Mouse (Mus musculus) heart, adult 2 months (tissue): Measurements from ENCODE around the gene Polr3b.

Experiments
- CTCF ChIP-seq: fragments of 200-600 bp; IDR thresholded peaks from 2 replicates; pipeline ENCODE4 v1.8.1; 2022; ENCODE audit warnings: antibody characterized with exemption, mild to moderate bottlenecking, moderate library complexity
- EP300 ChIP-seq: fragments of 200-500 bp; IDR thresholded peaks from 2 replicates; pipeline ENCODE4 v1.6.1; 2011; ENCODE audit warnings: low read depth, low read length, control low read depth; ENCODE audit not compliant: insufficient read depth
- POLR2A ChIP-seq: fragments of 200-500 bp; IDR thresholded peaks from 2 replicates; pipeline ENCODE4 v1.6.1; 2011; ENCODE audit warnings: mild to moderate bottlenecking, low read depth, low read length, control low read depth; ENCODE audit not compliant: insufficient read depth

GRCm38 (mm10) chr10:84755786-84756203, 133.7 kb downstream of the Polr3b start, which contains the start of gene Rfx4:
- TF ChIP-seq POLR2A (no peak), EP300 (no peak), CTCF (no peak)
